Mouse (Mus musculus) urinary bladder, postnatal 36 days (tissue): ENCODE measurements around the gene Olfr1247.
"Not testable (repeated sequence)": the region's sequence is repeated elsewhere in the genome, so short reads cannot be mapped to it uniquely, and the experiment has no call there.

Experiments
- DNase-seq, 2 experiments: peaks; one replicate each; pipeline ENCODE4 v3.0.0; 2022; ENCODE audit warnings: low spot score in 2 of 2, mixed read lengths in 1 of 2

Gene Olfr1247

GRCm38 (mm10) chr2:89614030-89614429 is at the start of gene Olfr1247:
Gene Olfr1247, minus strand, starts transcription at chr2:89614130.
- DNase-seq = no peak

GRCm38 (mm10) chr2:89661367-89661766 is 47.4 kb upstream of the Olfr1247 start, which contains the start of gene Olfr1250:
Gene Olfr1250, minus strand, starts transcription at chr2:89661467.
- DNase-seq = no peak

- DNase-seq = no peak
Observed at GRCm38 (mm10) chr2:89634883-89635282, 21.0 kb upstream of the Olfr1247 start, which contains the start of gene Olfr1249. Gene Olfr1249, minus strand, starts transcription at chr2:89634983.

GRCm38 (mm10) chr2:89618145-89618544 is 4.2 kb upstream of the Olfr1247 start, which contains the start of gene Olfr1248:
Gene Olfr1248, minus strand, starts transcription at chr2:89618245.
- not testable (repeated sequence) for DNase-seq

- DNase-seq = no peak
Observed at GRCm38 (mm10) chr2:89593057-89593456, 20.9 kb downstream of the Olfr1247 start, which contains the start of gene Olfr1246. Gene Olfr1246, minus strand, starts transcription at chr2:89593157.

- DNase-seq = no peak
Observed at GRCm38 (mm10) chr2:89578347-89578746, 35.6 kb downstream of the Olfr1247 start, which contains the start of gene Olfr1245. Gene Olfr1245, minus strand, starts transcription at chr2:89578447.

- not testable (repeated sequence) for DNase-seq
Observed at GRCm38 (mm10) chr2:89562706-89563105, 51.2 kb downstream of the Olfr1247 start.
